Mouse (Mus musculus) CD4-positive, CD25-positive, alpha-beta regulatory T cell, adult 4 months (primary cell): Measurements from ENCODE around the gene Klf3. TPM values are rescaled to one million over a fixed set of nuclear protein-coding genes. Genes with fewer than 3 reads are reported as not detected.

Experiments
- ATAC-seq: one replicate; pipeline ENCODE4 v1.8.0; 2017
- polyA plus RNA-seq, 2 experiments: library from polyadenylated mRNA; unstranded; fragments of 100-300 nt; shearing (Covaris generic); gene quantifications; one replicate each; pipeline ENCODE4 v1.2.1; 2017

Klf3 gene
- polyA plus RNA-seq, 2 experiments from 2014 or later, result 81.0 to 99.7 TPM

- no peak for ATAC-seq
These were observed 7.8 kb downstream of the Klf3 start for GRCm38 (mm10) chr5:64810860-64811499.

GRCm38 (mm10) chr5:64811500-64812123 lies 8.4 kb downstream of the Klf3 start:
- peak; percentile 18 for ATAC-seq

- ATAC-seq, result peak; percentile 25
These were observed 9.2 kb downstream of the Klf3 start for GRCm38 (mm10) chr5:64812124-64812982.

GRCm38 (mm10) chr5:64812983-64813304 lies 9.8 kb downstream of the Klf3 start:
- ATAC-seq, result peak; percentile 5

- peak; percentile 42 for ATAC-seq
These were observed 10.2 kb downstream of the Klf3 start for GRCm38 (mm10) chr5:64813361-64813760.

GRCm38 (mm10) chr5:64814416-64814815 lies 11.2 kb downstream of the Klf3 start:
- no peak for ATAC-seq

GRCm38 (mm10) chr5:64815631-64816030 lies 12.4 kb downstream of the Klf3 start:
- ATAC-seq, result no peak

- no peak for ATAC-seq
These were observed 13.2 kb downstream of the Klf3 start for GRCm38 (mm10) chr5:64816290-64816973.

GRCm38 (mm10) chr5:64816974-64817296 lies 13.7 kb downstream of the Klf3 start:
- ATAC-seq, result no peak

- ATAC-seq, result peak; percentile 97
These were observed 16.2 kb downstream of the Klf3 start for GRCm38 (mm10) chr5:64819390-64819789.

GRCm38 (mm10) chr5:64820138-64820537 lies 16.9 kb downstream of the Klf3 start:
- no peak for ATAC-seq

- no peak for ATAC-seq
These were observed 18.1 kb downstream of the Klf3 start for GRCm38 (mm10) chr5:64821294-64821693.

GRCm38 (mm10) chr5:64821964-64822363 lies 18.8 kb downstream of the Klf3 start:
- no peak for ATAC-seq

GRCm38 (mm10) chr5:64823431-64823830 lies 20.2 kb downstream of the Klf3 start:
- ATAC-seq, result no peak

GRCm38 (mm10) chr5:64824765-64825164 lies 21.6 kb downstream of the Klf3 start:
- no peak for ATAC-seq

- ATAC-seq, result no peak
These were observed 22.3 kb downstream of the Klf3 start for GRCm38 (mm10) chr5:64825496-64825895.

GRCm38 (mm10) chr5:64827151-64827550 lies 24.0 kb downstream of the Klf3 start:
- no peak for ATAC-seq

GRCm38 (mm10) chr5:64828314-64828713 lies 25.1 kb downstream of the Klf3 start:
- ATAC-seq, result no peak

GRCm38 (mm10) chr5:64829606-64830005 lies 26.4 kb downstream of the Klf3 start:
- ATAC-seq, result no peak

- ATAC-seq, result no peak
These were observed 27.6 kb downstream of the Klf3 start for GRCm38 (mm10) chr5:64830773-64831172.

- peak; percentile 31 for ATAC-seq
These were observed 30.2 kb downstream of the Klf3 start for GRCm38 (mm10) chr5:64833410-64833809.

GRCm38 (mm10) chr5:64834213-64834612 lies 31.0 kb downstream of the Klf3 start:
- no peak for ATAC-seq

GRCm38 (mm10) chr5:64835295-64835694 lies 32.1 kb downstream of the Klf3 start:
- no peak for ATAC-seq
